Mouse (Mus musculus) embryonic facial prominence, embryonic 11.5 days (tissue): Measurements from ENCODE around the gene Baz1b. TPM values are rescaled to one million over a fixed set of nuclear protein-coding genes. Genes with fewer than 3 reads are reported as not detected.
"Not testable (repeated sequence)": the region's sequence is repeated elsewhere in the genome, so short reads cannot be mapped to it uniquely, and the experiment has no call there.

Source experiments
- ATAC-seq: fragments of 200-750 bp; cut with Nextera tagmentation; replicated peaks from 2 replicates; pipeline ENCODE4 v1.8.0; 2017; ENCODE audit warnings: low read depth; ENCODE audit not compliant: insufficient number of reproducible peaks, low FRiP score, low TSS enrichment
- DNase-seq: peaks from one replicate; pipeline ENCODE4 v3.0.0-alpha.2; 2015; ENCODE audit warnings: low spot score
- H3K27ac ChIP-seq: fragments of 300-500 bp; sonication (generic); replicated peaks from 2 replicates; pipeline ENCODE4 v1.5.1; 2014; ENCODE audit warnings: mild to moderate bottlenecking, low read depth, low read length, control low read depth
- H3K27me3 ChIP-seq: fragments of 300-500 bp; sonication (generic); 2 replicates; pipeline ENCODE4 v1.6.1; 2014; ENCODE audit warnings: mild to moderate bottlenecking, low read length, moderate library complexity, mixed read lengths; ENCODE audit not compliant: control insufficient read depth, insufficient read depth
- H3K36me3 ChIP-seq: fragments of 300-500 bp; sonication (generic); replicated peaks from 2 replicates; pipeline ENCODE4 v1.6.1; 2014; ENCODE audit warnings: low read depth, mild to moderate bottlenecking, low read length, moderate library complexity, mixed read lengths; ENCODE audit not compliant: control insufficient read depth, insufficient read depth
- H3K4me1 ChIP-seq: fragments of 300-500 bp; sonication (generic); 2 replicates; pipeline ENCODE4 v1.6.1; 2014; ENCODE audit warnings: low read length, mixed read lengths; ENCODE audit not compliant: control insufficient read depth, insufficient read depth
- H3K4me2 ChIP-seq: fragments of 300-500 bp; sonication (generic); 2 replicates; pipeline ENCODE4 v1.6.1; 2014; ENCODE audit warnings: low read depth, mild to moderate bottlenecking, control low read depth, low read length, moderate library complexity
- H3K4me3 ChIP-seq: fragments of 300-500 bp; sonication (generic); 2 replicates; pipeline ENCODE4 v1.5.1; 2014; ENCODE audit warnings: low read depth, low read length, control low read depth
- H3K9ac ChIP-seq: fragments of 300-500 bp; sonication (generic); replicated peaks from 2 replicates; pipeline ENCODE4 v1.6.1; 2014; ENCODE audit warnings: mild to moderate bottlenecking, control low read depth, low read length
- H3K9me3 ChIP-seq: fragments of 300-500 bp; sonication (generic); replicated peaks from 2 replicates; pipeline ENCODE4 v1.6.1; 2016; ENCODE audit warnings: mild to moderate bottlenecking, low read length, inconsistent platforms, mixed read lengths; ENCODE audit not compliant: control insufficient read depth
- WGBS: fragments of 180-500 bp; shearing (Covaris S2); extraction: QIAGEN DNeasy Blood & Tissue Kit; methylation state at CpG from one replicate; pipeline ENCODE4 v1.1.7; 2014; 5-methylcytosine and 5-hydroxymethylcytosine counted together
- polyA plus RNA-seq: library from polyadenylated mRNA; unstranded; fragments of >200 nt; fragmentation: Nextera tagmentation; extraction: Ambion mirVana; gene quantifications from 2 replicates; pipeline ENCODE4 v1.2.1, GENCODE M21; 2014

Baz1b gene
- polyA plus RNA-seq, 1 experiment from 2014 or later, result 65.6 TPM

GRCm38 (mm10) chr5:135222066-135222465, 35.0 kb downstream of the Baz1b start:
- no peaks in the 10 kb centered on the region for H3K9me3 ChIP-seq
- H3K27ac ChIP-seq, result no peak overlapping the region
- no peak overlapping the region for H3K4me2 ChIP-seq
- no peak for DNase-seq
- H3K4me3 ChIP-seq, result no peak overlapping the region
- peaks cover 41% of the 10 kb centered on the region for H3K36me3 ChIP-seq
- no peak overlapping the region for H3K9ac ChIP-seq
- 91% methylated on average over 7 of the region's 7 CpGs for WGBS
- no peaks in the 10 kb centered on the region for H3K27me3 ChIP-seq
- ATAC-seq, result no peak
- H3K4me1 ChIP-seq, result no peaks in the 10 kb centered on the region

DNA sequence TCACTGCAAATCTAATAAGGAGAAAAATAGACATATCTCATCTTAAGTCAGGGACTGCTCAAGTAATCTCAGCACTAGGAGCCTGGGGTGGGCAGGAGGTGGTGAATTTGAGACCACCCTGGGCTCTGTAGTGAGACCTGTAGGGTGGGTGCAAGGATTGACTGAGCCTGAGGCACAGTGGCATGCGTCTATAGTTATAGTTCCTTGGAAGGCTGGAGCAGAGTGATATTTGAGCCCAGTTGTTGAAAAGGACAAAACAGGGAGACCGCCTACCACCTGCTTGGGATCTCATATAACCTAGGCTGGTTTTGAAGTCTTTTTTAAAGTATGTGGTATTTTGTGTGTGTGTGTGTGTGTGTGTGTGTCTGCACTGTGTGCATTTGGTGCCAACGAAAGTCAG, 37.1 kb downstream of the Baz1b start:
- ATAC-seq (no peak), DNase-seq (no peak)
- no peaks in the 10 kb centered on the region for H3K27me3 ChIP-seq
- no peaks in the 10 kb centered on the region for H3K4me1 ChIP-seq
- H3K4me3 ChIP-seq, result no peak overlapping the region
- no peak overlapping the region for H3K27ac ChIP-seq
- H3K36me3 ChIP-seq, result peaks cover 37% of the 10 kb centered on the region
- no peak overlapping the region for H3K9ac ChIP-seq
- 90% methylated on average over 3 of the region's 3 CpGs for WGBS
- no peak overlapping the region for H3K4me2 ChIP-seq
- no peaks in the 10 kb centered on the region for H3K9me3 ChIP-seq

GRCm38 (mm10) chr5:135225879-135226278, 38.8 kb downstream of the Baz1b start:
- WGBS, result 92% methylated on average over 4 of the region's 4 CpGs
- not testable (repeated sequence) for ATAC-seq, DNase-seq

DNA sequence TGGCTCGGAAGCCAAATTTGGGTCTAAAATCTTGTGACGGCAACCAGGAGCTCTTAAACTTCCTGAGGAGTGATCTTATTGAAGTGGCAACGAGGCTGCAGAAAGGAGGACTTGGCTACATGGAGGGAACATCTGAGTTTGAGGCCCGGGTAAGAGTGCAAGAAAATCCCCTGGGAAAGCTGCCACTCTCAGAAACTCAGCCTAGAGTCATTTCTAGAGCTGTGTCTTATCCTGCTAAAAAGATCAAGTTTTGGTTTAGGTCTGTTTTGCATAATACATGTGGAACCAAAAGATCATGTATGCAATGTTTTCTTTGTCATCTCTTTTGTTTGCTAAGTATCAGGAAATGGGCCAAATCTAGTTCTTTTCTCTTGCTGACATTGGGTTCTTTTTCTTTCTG, 43.1 kb downstream of the Baz1b start:
- H3K36me3 ChIP-seq, result peaks cover 38% of the 10 kb centered on the region

More at GRCm38 (mm10) chr5:135225879-135226278, 38.8 kb downstream of the Baz1b start:
- not testable (repeated sequence) for H3K27ac ChIP-seq, H3K27me3 ChIP-seq, H3K9me3 ChIP-seq, H3K4me1 ChIP-seq, H3K4me2 ChIP-seq, H3K4me3 ChIP-seq, H3K9ac ChIP-seq
- H3K36me3 ChIP-seq, result peaks cover 39% of the 10 kb centered on the region

GRCm38 (mm10) chr5:135233166-135233920, 46.3 kb downstream of the Baz1b start:
- H3K27me3 ChIP-seq, result no peaks in the 10 kb centered on the region
- no peaks in the 10 kb centered on the region for H3K9me3 ChIP-seq
- no peak overlapping the region for H3K27ac ChIP-seq
- no peak overlapping the region for H3K9ac ChIP-seq
- H3K4me2 ChIP-seq, result no peak overlapping the region
- DNase-seq (no peak), ATAC-seq (no peak)
- H3K4me1 ChIP-seq, result no peaks in the 10 kb centered on the region
- whole genome bisulfite sequencing, result 87% methylated on average over 8 of the region's 8 CpGs
- peaks cover 34% of the 10 kb centered on the region for H3K36me3 ChIP-seq
- no peak overlapping the region for H3K4me3 ChIP-seq

More for the DNA sequence above, 43.1 kb downstream of the Baz1b start:
- Histone ChIP-seq H3K9me3 (no peaks in the 10 kb centered on the region), H3K4me2 (no peak overlapping the region), H3K27ac (no peak overlapping the region), H3K4me1 (no peaks in the 10 kb centered on the region), H3K9ac (no peak overlapping the region), H3K27me3 (no peaks in the 10 kb centered on the region), H3K4me3 (no peak overlapping the region)
- WGBS, result 89% methylated on average over 4 of the region's 4 CpGs
- ATAC-seq, result no peak
- DNase-seq, result no peak

DNA sequence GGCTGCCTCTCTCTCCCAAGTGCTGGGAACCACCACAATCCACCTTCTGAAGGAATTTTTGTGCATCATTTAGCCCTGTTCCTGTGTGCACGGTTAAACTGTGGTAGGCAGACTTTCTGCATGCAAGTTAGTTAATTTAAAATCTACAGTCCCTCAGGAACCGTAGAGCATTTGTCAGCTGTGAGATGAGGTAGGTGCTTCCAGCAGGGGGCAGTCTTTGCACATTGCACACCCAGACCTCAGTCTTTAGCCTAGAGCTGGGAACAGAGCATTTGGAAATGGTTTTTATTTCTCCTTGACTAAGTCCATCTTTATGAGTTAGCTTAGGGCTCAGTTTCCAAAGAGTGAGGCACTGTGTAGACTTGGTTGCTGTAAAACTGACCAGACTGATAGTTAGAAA, 49.5 kb downstream of the Baz1b start:
- Histone ChIP-seq H3K9ac (no peak overlapping the region), H3K27ac (no peak overlapping the region), H3K4me3 (no peak overlapping the region), H3K27me3 (no peaks in the 10 kb centered on the region), H3K4me2 (no peak overlapping the region), H3K36me3 (peaks cover 49% of the 10 kb centered on the region), H3K9me3 (no peaks in the 10 kb centered on the region), H3K4me1 (no peaks in the 10 kb centered on the region)
- DNase-seq, result peak; percentile 78
- no peak for ATAC-seq
- WGBS, result 58% methylated on average over 2 of the region's 2 CpGs

- ATAC-seq (no peak), DNase-seq (no peak)
- Histone ChIP-seq H3K36me3 (peaks cover 49% of the 10 kb centered on the region), H3K4me2 (no peak overlapping the region), H3K4me1 (no peaks in the 10 kb centered on the region), H3K27me3 (no peaks in the 10 kb centered on the region), H3K4me3 (no peak overlapping the region), H3K27ac (no peak overlapping the region), H3K9me3 (no peaks in the 10 kb centered on the region), H3K9ac (no peak overlapping the region)
- WGBS, result 79% methylated on average over 2 of the region's 2 CpGs
These were observed 51.8 kb downstream of the Baz1b start for GRCm38 (mm10) chr5:135238832-135239231.

- Histone ChIP-seq H3K4me2 (no peak overlapping the region), H3K27ac (no peak overlapping the region), H3K36me3 (peaks cover 52% of the 10 kb centered on the region), H3K9ac (no peak overlapping the region), H3K4me3 (no peak overlapping the region), H3K4me1 (no peaks in the 10 kb centered on the region), H3K9me3 (no peaks in the 10 kb centered on the region), H3K27me3 (no peaks in the 10 kb centered on the region)
- ATAC-seq, result no peak
- 74% methylated on average over 1 of the region's 1 CpGs for WGBS
- DNase-seq, result no peak
These were observed 54.4 kb downstream of the Baz1b start for GRCm38 (mm10) chr5:135241474-135241873.
